Mouse (Mus musculus) c-Kit-positive CD71-positive TER-119-negative erythroid progenitor cells, embryonic 14.5 days (primary cell): ENCODE measurements at regions not wholly inside any gene's neighbourhood (a gene's known extent, or its start where the extent isn't known, plus 50 kb on each side); places are given as distances from the start of the nearest gene placed in this dataset.
A peak's percentile ranks its signal among the peaks of the same experiment; 100 is the strongest.

Experiments
- DNase-seq: peaks from one replicate; pipeline ENCODE4 v3.0.0-alpha.2; 2013; ENCODE audit warnings: low read depth

GRCm38 (mm10) chr1:52397460-52397859, 103.0 kb downstream of the Nab1 start:
- no peak for DNase-seq

GRCm38 (mm10) chr1:52392933-52393332, 107.5 kb downstream of the Nab1 start:
- DNase-seq = no peak

GRCm38 (mm10) chr1:52388836-52389235, 111.6 kb downstream of the Nab1 start:
- no peak for DNase-seq

- no peak for DNase-seq
Measured at GRCm38 (mm10) chr1:52388118-52388517, 112.4 kb downstream of the Nab1 start.

- DNase-seq = no peak
Measured at GRCm38 (mm10) chr1:52387062-52387461, 113.4 kb downstream of the Nab1 start.

- DNase-seq = no peak
Measured at GRCm38 (mm10) chr1:52375320-52375719, 125.2 kb downstream of the Nab1 start.

- no peak for DNase-seq
Measured at GRCm38 (mm10) chr1:52374666-52375065, 125.8 kb downstream of the Nab1 start.

GRCm38 (mm10) chr1:52373817-52374216, 126.7 kb downstream of the Nab1 start:
- DNase-seq = peak; percentile 8

- no peak for DNase-seq
Measured at GRCm38 (mm10) chr1:52366386-52366785, 133.4 kb upstream of the Gls start.

GRCm38 (mm10) chr1:52363625-52364024, 130.6 kb upstream of the Gls start:
- no peak for DNase-seq

GRCm38 (mm10) chr1:52362976-52363375, 129.9 kb upstream of the Gls start:
- DNase-seq = no peak

GRCm38 (mm10) chr1:52354041-52354582, 121.1 kb upstream of the Gls start:
- no peak for DNase-seq

- no peak for DNase-seq
Measured at GRCm38 (mm10) chr1:52342127-52342526, 109.1 kb upstream of the Gls start.

- DNase-seq = no peak
Measured at GRCm38 (mm10) chr1:52338704-52339103, 105.7 kb upstream of the Gls start.

GRCm38 (mm10) chr1:52338243-52338642, 105.2 kb upstream of the Gls start:
- DNase-seq = no peak

- no peak for DNase-seq
Measured at GRCm38 (mm10) chr1:52336696-52337095, 103.7 kb upstream of the Gls start.

GRCm38 (mm10) chr1:52332013-52332412, 99.0 kb upstream of the Gls start:
- no peak for DNase-seq

- no peak for DNase-seq
Measured at GRCm38 (mm10) chr1:52331442-52331841, 98.4 kb upstream of the Gls start.

GRCm38 (mm10) chr1:52330496-52330895, 97.5 kb upstream of the Gls start:
- DNase-seq = no peak

GRCm38 (mm10) chr1:52328507-52328906, 95.5 kb upstream of the Gls start:
- no peak for DNase-seq

- DNase-seq = no peak
Measured at GRCm38 (mm10) chr1:52324356-52324755, 91.3 kb upstream of the Gls start.

- DNase-seq = no peak
Measured at GRCm38 (mm10) chr1:52312076-52312633, 79.1 kb upstream of the Gls start.

GRCm38 (mm10) chr1:52306892-52307291, 73.9 kb upstream of the Gls start:
- DNase-seq = peak; percentile 33
